Mouse (Mus musculus) neural tube, embryonic 15.5 days (tissue): ENCODE data around the gene H2-Ab1. TPM values are rescaled to one million over a fixed set of nuclear protein-coding genes. Genes with fewer than 3 reads are reported as not detected.

Experiments used
- ATAC-seq: fragments of 200-750 bp; cut with Nextera tagmentation; 2 replicates; pipeline ENCODE4 v1.8.0; 2017; ENCODE audit warnings: mild to moderate bottlenecking, moderate TSS enrichment, moderate library complexity; ENCODE audit not compliant: low FRiP score
- H3K27ac ChIP-seq: fragments of 300-500 bp; sonication (generic); replicated peaks from 2 replicates; pipeline ENCODE4 v1.5.1; 2015; ENCODE audit warnings: mild to moderate bottlenecking, inconsistent platforms
- H3K27me3 ChIP-seq: fragments of 300-500 bp; sonication (generic); replicated peaks from 2 replicates; pipeline ENCODE4 v1.6.1; 2015; ENCODE audit warnings: inconsistent platforms
- H3K36me3 ChIP-seq: fragments of 300-500 bp; sonication (generic); 2 replicates; pipeline ENCODE4 v1.6.1; 2015; ENCODE audit warnings: inconsistent platforms
- H3K4me1 ChIP-seq: fragments of 300-500 bp; sonication (generic); 2 replicates; pipeline ENCODE4 v1.6.1; 2015; ENCODE audit warnings: inconsistent platforms
- H3K4me2 ChIP-seq: fragments of 300-500 bp; sonication (generic); 2 replicates; pipeline ENCODE4 v1.6.1; 2015; ENCODE audit warnings: inconsistent platforms, mild to moderate bottlenecking, moderate library complexity
- H3K4me3 ChIP-seq: fragments of 300-500 bp; sonication (generic); replicated peaks from 2 replicates; pipeline ENCODE4 v1.5.1; 2015; ENCODE audit warnings: mild to moderate bottlenecking, inconsistent platforms
- H3K9ac ChIP-seq: fragments of 300-500 bp; sonication (generic); replicated peaks from 2 replicates; pipeline ENCODE4 v1.6.1; 2015; ENCODE audit warnings: mild to moderate bottlenecking, inconsistent platforms
- H3K9me3 ChIP-seq: fragments of 300-500 bp; sonication (generic); replicated peaks from 2 replicates; pipeline ENCODE4 v1.6.1; 2016; ENCODE audit warnings: inconsistent platforms
- WGBS: fragments of 180-500 bp; shearing (Covaris S2); methylation state at CpG from one replicate; pipeline ENCODE4 v1.1.7; 2015; ENCODE audit warnings: mixed read lengths; 5-methylcytosine and 5-hydroxymethylcytosine counted together
- polyA plus RNA-seq: library from polyadenylated mRNA; unstranded; fragments of >200 nt; fragmentation: Nextera tagmentation; extraction: Ambion mirVana; gene quantifications from 2 replicates; pipeline ENCODE4 v1.2.1, GENCODE M21; 2015

Gene H2-Ab1
- 1.4 and 189 TPM in 2 replicates for polyA plus RNA-seq

DNA sequence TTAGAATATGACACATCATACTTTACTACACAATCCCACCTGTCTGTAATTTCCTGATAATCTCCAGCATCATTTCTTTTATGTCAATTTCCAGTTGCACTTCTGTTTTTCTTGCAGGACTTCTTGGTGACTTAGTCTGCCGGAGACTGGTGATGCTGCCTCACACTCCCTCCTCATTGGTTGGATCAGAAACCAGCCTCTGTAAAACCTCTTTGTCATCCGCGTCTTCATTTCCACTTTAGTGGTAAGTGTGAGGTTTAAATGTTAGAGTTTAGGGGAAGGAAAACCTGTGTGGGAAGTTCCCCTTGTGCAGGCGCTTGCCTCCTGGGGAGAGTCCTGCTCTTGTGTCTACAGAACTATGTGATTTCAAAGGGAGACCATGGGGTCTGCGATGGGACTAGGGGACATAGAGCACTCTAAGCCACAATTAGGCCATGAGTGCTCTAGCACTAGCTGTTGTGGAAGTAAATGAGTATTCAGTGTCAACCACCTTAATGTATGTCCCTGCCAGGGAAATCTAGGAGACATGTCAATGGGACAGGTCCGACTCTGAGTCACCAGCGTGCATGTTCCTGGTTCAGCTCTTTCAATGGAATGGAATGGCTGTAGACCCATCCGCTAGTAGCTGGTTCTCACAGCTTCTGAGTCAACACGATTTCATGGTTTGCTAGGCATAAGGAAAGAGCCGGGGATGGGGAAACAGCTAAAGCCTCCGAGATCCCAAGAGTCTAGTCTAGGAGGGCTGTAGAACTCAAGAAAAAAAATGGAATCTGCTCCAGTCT is at the start of gene H2-Ab1:
H2-Ab1 (plus strand) TSS at position 96 of the 782 bp plus-strand sequence.
- Histone ChIP-seq H3K4me3 (no peak within 1 kb of the TSS), H3K4me2 (no peak within 1 kb of the TSS), H3K9ac (no peak within 1 kb of the TSS), H3K4me1 (peaks cover 3% of the 10 kb centered on the region; the same call in 1 of the 2 replicates), H3K36me3 (no peaks in the 10 kb centered on the region), H3K27ac (no peak within 1 kb of the TSS), H3K9me3 (no peaks in the 10 kb centered on the region), H3K27me3 (peaks cover 6% of the 10 kb centered on the region; the same call in 1 of the 2 replicates)
- 75% methylated on average over 11 of the region's 11 CpGs for WGBS
- ATAC-seq: no peak

- H3K27ac ChIP-seq: no peak overlapping the region
- no peak for ATAC-seq
- H3K27me3 ChIP-seq: peaks cover 69% of the 10 kb centered on the region
- peaks cover 16% of the 10 kb centered on the region for H3K4me1 ChIP-seq
- no peak overlapping the region for H3K4me2 ChIP-seq
- no peaks in the 10 kb centered on the region for H3K9me3 ChIP-seq
- 97% methylated on average over 9 of the region's 9 CpGs for WGBS
- no peak overlapping the region for H3K9ac ChIP-seq
- H3K36me3 ChIP-seq: no peaks in the 10 kb centered on the region
- H3K4me3 ChIP-seq: no peak overlapping the region
Measured at GRCm38 (mm10) chr17:34207866-34208265, 49.6 kb upstream of the H2-Ab1 start.

- no peak overlapping the region for H3K27ac ChIP-seq
- no peak overlapping the region for H3K4me3 ChIP-seq
- no peak overlapping the region for H3K4me2 ChIP-seq
- H3K36me3 ChIP-seq: no peaks in the 10 kb centered on the region
- ATAC-seq: no peak
- H3K9ac ChIP-seq: no peak overlapping the region
- H3K4me1 ChIP-seq: peaks cover 16% of the 10 kb centered on the region
- H3K27me3 ChIP-seq: peaks cover 66% of the 10 kb centered on the region
- H3K9me3 ChIP-seq: no peaks in the 10 kb centered on the region
- WGBS: 25% methylated on average over 10 of the region's 10 CpGs
Measured at GRCm38 (mm10) chr17:34208421-34208820, 49.1 kb upstream of the H2-Ab1 start.

GRCm38 (mm10) chr17:34209680-34210079 is 47.8 kb upstream of the H2-Ab1 start:
- no peaks in the 10 kb centered on the region for H3K36me3 ChIP-seq
- no peak overlapping the region for H3K4me2 ChIP-seq
- WGBS: 55% methylated on average over 3 of the region's 3 CpGs
- no peaks in the 10 kb centered on the region for H3K9me3 ChIP-seq
- H3K4me3 ChIP-seq: no peak overlapping the region
- peaks cover 13% of the 10 kb centered on the region for H3K4me1 ChIP-seq
- no peak overlapping the region for H3K9ac ChIP-seq
- H3K27ac ChIP-seq: no peak overlapping the region
- H3K27me3 ChIP-seq: peaks cover 72% of the 10 kb centered on the region
- ATAC-seq: no peak

GRCm38 (mm10) chr17:34210599-34210998 is 46.9 kb upstream of the H2-Ab1 start:
- Histone ChIP-seq H3K9me3 (no peaks in the 10 kb centered on the region), H3K4me3 (no peak overlapping the region), H3K36me3 (no peaks in the 10 kb centered on the region), H3K27ac (no peak overlapping the region), H3K27me3 (peaks cover 69% of the 10 kb centered on the region), H3K4me1 (peaks cover 4% of the 10 kb centered on the region; the same call in 1 of the 2 replicates), H3K9ac (no peak overlapping the region), H3K4me2 (no peak overlapping the region)
- ATAC-seq: no peak
- WGBS: 86% methylated on average over 3 of the region's 3 CpGs

- H3K4me3 ChIP-seq: no peak overlapping the region
- no peak overlapping the region for H3K27ac ChIP-seq
- no peaks in the 10 kb centered on the region for H3K9me3 ChIP-seq
- peaks cover 4% of the 10 kb centered on the region; the same call in 1 of the 2 replicates for H3K4me1 ChIP-seq
- H3K27me3 ChIP-seq: peaks cover 59% of the 10 kb centered on the region
- H3K9ac ChIP-seq: no peak overlapping the region
- 23% methylated on average over 23 of the region's 23 CpGs for WGBS
- H3K36me3 ChIP-seq: no peaks in the 10 kb centered on the region
- peak overlapping the region; percentile 19; the same call in 1 of the 2 replicates for H3K4me2 ChIP-seq
- ATAC-seq: no peak
Measured at GRCm38 (mm10) chr17:34211746-34212365, 45.6 kb upstream of the H2-Ab1 start.

DNA sequence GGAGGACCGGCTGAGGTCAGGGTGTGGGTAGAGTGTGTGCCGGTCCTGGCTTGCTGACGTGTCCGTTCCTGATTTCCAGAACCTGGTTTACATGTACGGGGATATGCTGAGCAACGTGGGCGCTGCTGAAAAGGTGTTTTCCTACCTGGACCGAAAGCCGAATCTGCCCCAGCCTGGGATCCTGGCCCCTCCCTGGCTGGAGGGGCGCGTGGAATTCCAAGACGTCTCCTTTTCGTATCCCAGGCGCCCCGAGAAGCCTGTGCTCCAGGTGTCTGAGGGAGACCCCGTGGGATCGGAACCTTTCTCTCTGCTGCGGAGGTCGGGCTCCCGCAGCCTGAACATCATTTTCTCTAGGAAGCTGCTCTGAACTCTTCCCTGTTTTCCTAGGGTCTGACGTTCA is 43.6 kb upstream of the H2-Ab1 start:
- no peak overlapping the region for H3K9ac ChIP-seq
- H3K36me3 ChIP-seq: no peaks in the 10 kb centered on the region
- peaks cover 46% of the 10 kb centered on the region for H3K27me3 ChIP-seq
- no peak overlapping the region for H3K27ac ChIP-seq
- 49% methylated on average over 21 of the region's 21 CpGs for WGBS
- peaks cover 4% of the 10 kb centered on the region; the same call in 1 of the 2 replicates for H3K4me1 ChIP-seq
- peak overlapping the region; percentile 38 for H3K4me2 ChIP-seq
- ATAC-seq: no peak
- no peaks in the 10 kb centered on the region for H3K9me3 ChIP-seq
- peak overlapping the region; percentile 16; the same call in 1 of the 2 replicates for H3K4me3 ChIP-seq

DNA sequence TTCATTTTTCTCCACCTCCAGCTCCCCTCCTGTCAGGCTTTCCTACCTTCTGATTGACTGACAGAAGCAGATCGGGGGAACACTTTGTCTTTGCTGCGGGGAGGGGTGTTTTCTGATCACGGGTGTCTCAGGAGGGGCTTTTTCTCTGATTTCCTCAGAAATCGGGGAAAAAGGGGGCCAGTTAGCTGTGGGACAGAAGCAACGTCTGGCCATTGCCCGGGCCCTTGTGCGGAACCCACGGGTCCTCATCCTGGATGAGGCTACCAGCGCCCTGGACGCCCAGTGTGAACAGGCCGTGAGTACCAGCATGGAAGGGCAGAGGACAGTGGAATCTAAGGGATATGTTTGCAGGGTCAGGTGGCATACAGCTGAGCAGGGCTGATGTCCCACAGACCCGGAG is 42.3 kb upstream of the H2-Ab1 start:
- Histone ChIP-seq H3K27me3 (peaks cover 43% of the 10 kb centered on the region), H3K9ac (no peak overlapping the region), H3K4me1 (peaks cover 4% of the 10 kb centered on the region; the same call in 1 of the 2 replicates), H3K4me2 (no peak overlapping the region), H3K4me3 (no peak overlapping the region), H3K9me3 (no peaks in the 10 kb centered on the region), H3K36me3 (no peaks in the 10 kb centered on the region), H3K27ac (no peak overlapping the region)
- 87% methylated on average over 12 of the region's 12 CpGs for WGBS
- no peak for ATAC-seq

GRCm38 (mm10) chr17:34217216-34217928 is 40.1 kb upstream of the H2-Ab1 start:
- Histone ChIP-seq H3K27me3 (peaks cover 24% of the 10 kb centered on the region), H3K27ac (no peak overlapping the region), H3K36me3 (no peaks in the 10 kb centered on the region), H3K9me3 (no peaks in the 10 kb centered on the region), H3K4me1 (no peaks in the 10 kb centered on the region; the same call in 1 of the 2 replicates), H3K4me3 (no peak overlapping the region), H3K9ac (no peak overlapping the region), H3K4me2 (no peak overlapping the region)
- 89% methylated on average over 8 of the region's 8 CpGs for WGBS
- ATAC-seq: no peak

DNA sequence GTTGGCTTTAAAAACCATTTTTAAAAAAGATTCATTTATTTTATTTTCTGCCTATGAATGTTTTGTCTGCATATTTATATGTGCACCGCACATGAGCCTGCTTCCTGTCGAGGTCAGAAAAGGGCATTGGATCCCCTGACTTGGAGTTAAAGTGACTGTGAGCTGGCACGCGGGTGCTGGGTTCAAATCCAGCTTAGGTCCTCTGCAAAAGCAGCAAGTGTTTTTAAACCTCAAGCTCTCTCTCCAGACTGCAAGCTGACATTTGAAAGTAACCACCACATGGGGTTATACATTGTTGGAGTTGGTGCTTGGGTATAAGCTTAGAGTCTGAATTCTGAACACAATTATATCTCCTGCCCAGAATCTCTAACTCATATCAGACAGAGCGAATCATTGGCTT is 39.5 kb upstream of the H2-Ab1 start:
- no peaks in the 10 kb centered on the region for H3K36me3 ChIP-seq
- ATAC-seq: no peak
- H3K27me3 ChIP-seq: peaks cover 18% of the 10 kb centered on the region
- H3K4me1 ChIP-seq: no peaks in the 10 kb centered on the region; the same call in 1 of the 2 replicates
- H3K4me2 ChIP-seq: no peak overlapping the region
- WGBS: 92% methylated on average over 5 of the region's 5 CpGs
- H3K4me3 ChIP-seq: no peak overlapping the region
- no peak overlapping the region for H3K27ac ChIP-seq
- no peak overlapping the region for H3K9ac ChIP-seq
- H3K9me3 ChIP-seq: no peaks in the 10 kb centered on the region

DNA sequence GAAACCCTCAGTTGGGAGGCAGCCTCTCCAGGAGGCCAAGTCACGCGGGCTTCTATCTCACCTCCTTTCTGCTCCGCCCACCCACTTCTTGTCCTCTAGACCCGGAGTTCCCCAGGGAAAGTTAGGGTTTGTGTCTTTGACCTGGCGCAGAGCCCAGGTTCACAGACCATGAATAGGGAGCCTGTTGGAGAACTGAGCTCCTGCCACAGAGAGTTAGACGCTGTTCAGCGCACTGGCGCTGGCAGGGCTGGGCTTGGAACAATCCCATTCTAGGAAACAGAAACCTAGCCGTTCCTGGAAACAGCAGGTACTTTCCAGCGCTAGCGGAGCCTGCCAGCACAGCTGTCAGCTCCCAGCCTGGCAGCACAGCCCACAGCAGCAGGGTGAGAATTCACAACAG is 38.8 kb upstream of the H2-Ab1 start:
- Histone ChIP-seq H3K4me1 (no peaks in the 10 kb centered on the region; the same call in 1 of the 2 replicates), H3K9me3 (no peaks in the 10 kb centered on the region), H3K27ac (no peak overlapping the region), H3K9ac (no peak overlapping the region), H3K4me3 (no peak overlapping the region), H3K27me3 (peaks cover 14% of the 10 kb centered on the region), H3K36me3 (no peaks in the 10 kb centered on the region), H3K4me2 (no peak overlapping the region)
- no peak for ATAC-seq
- 78% methylated on average over 11 of the region's 11 CpGs for WGBS
